Comparison of ENCODE assay signal across 13 mouse cellular contexts in the genomic region with DNA sequence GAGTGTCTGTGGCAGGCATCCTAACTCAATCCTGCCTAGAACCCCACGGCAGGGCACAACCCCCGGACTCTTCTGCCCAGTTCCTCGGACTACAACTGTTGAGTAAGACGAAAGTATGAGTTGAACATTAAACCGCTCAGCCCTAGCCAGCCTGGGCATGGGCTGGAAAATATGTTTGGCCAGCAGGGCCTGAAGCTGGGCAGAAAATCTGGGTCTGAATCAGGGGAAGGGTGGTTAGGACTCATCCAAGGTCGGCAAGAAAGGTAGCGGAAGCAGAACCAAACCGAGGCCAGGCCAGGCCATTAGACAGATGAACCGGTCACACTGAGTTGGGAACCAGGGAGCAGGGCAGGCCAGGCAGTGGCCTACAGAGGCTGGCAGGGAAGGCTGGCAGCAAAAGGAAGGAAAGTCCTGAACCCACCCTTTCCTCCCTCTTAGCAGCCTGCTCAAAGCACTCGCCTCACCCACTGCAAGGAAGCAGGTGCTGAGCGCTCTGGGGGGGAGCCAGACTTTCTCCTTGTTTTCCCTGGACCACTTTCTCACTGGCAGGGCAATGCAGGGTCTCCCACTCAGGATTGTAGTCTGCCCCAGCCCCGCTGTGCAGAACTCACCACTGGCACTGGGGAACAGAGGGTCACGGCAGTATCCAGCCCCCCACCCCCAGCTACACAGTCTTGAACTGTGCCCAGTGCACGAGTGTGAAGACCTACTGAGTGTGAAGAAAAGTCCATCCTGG.
DNase-seq lines count a peak whose midpoint lies in the region; ATAC-seq and TF ChIP-seq lines count a peak whose summit lies in the region.
"Had no signal": no experiment of that assay in that cellular context is flagged by ENCODE, and none has a peak within 500 bp of the region (broad histone marks: within the 10 kb centered on the region; RNA-seq: fewer than 3 reads in every experiment).

No protein-coding gene starts in this region.

- H3K36me3 ChIP-seq in liver, adult 2 months (ENCODE audit: control insufficient read depth, insufficient read depth, low read length), result no peaks in the 10 kb centered on the region
- no peaks in the 10 kb centered on the region for H3K36me3 ChIP-seq in liver, embryonic 11.5 days (ENCODE audit: control insufficient read depth, insufficient read depth, low read length)
- no peaks in the 10 kb centered on the region for H3K36me3 ChIP-seq in liver, embryonic 13.5 days
- H3K36me3 ChIP-seq in hindbrain, postnatal 0 days (ENCODE audit: insufficient read depth, low read length), result no peaks in the 10 kb centered on the region

- no peak for TF ChIP-seq CTCF in liver, adult 2 months (IDR thresholded peaks at IDR 0.05; ENCODE audit: low read depth, low read length)
- TF ChIP-seq CTCF in hindbrain, postnatal 0 days (IDR thresholded peaks at IDR 0.05; ENCODE audit: low read depth), result no peak

- WGBS in liver, adult 2 months, result 30% methylated on average over 14 of the region's 14 CpGs
- WGBS in liver, embryonic 11.5 days, result 81% methylated on average over 14 of the region's 14 CpGs
- 72% methylated on average over 14 of the region's 14 CpGs for WGBS in liver, embryonic 13.5 days (ENCODE audit: insufficient replicate concordance)
- WGBS in hindbrain, postnatal 0 days, result 83% methylated on average over 14 of the region's 14 CpGs

- DNase-seq in adrenal gland, adult 2 months, result peak; percentile 74
- DNase-seq in adrenal gland, adult 8-10 months, result no peak
- peak; percentile 99 for DNase-seq in liver, adult 2 months (ENCODE audit: extremely low read depth, low read depth, low spot score)
- DNase-seq in liver, embryonic 11.5 days (ENCODE audit: low spot score), result no peak
- DNase-seq in kidney, adult 18-20 months, result peak; percentile 84
- no peak for DNase-seq in liver, embryonic 13.5 days
- no peak for DNase-seq in ovary, postnatal 14 days (ENCODE audit: low spot score)
- DNase-seq in hindbrain, postnatal 0 days (ENCODE audit: low spot score), result no peak
- DNase-seq: cerebellum, adult 11-12 months; forebrain, postnatal 0 days; thymus, postnatal 14 days had no signal

- peaks cover 16% of the 10 kb centered on the region; the same call in 1 of the 2 replicates for H3K79me2 ChIP-seq in liver, adult 2 months (ENCODE audit: control insufficient read depth, insufficient read depth, low read length)

- H3K27ac ChIP-seq in liver, adult 2 months (replicated peaks; ENCODE audit: insufficient read depth, low read depth, low read length), result peak overlapping the region; percentile 90
- H3K27ac ChIP-seq in liver, embryonic 11.5 days (ENCODE audit: low read depth, low read length), result no peak overlapping the region
- H3K27ac ChIP-seq in liver, embryonic 13.5 days, result no peak overlapping the region; the same call in 1 of the 2 replicates
- H3K27ac ChIP-seq in hindbrain, postnatal 0 days, result no peak overlapping the region

- H3K9ac ChIP-seq in liver, adult 2 months (ENCODE audit: low read depth, low read length), result peak overlapping the region; percentile 55
- no peak overlapping the region for H3K9ac ChIP-seq in liver, embryonic 11.5 days (ENCODE audit: low read depth, low read length)
- H3K9ac ChIP-seq in liver, embryonic 13.5 days, result peak overlapping the region; percentile 29; the same call in 1 of the 2 replicates
- no peak overlapping the region for H3K9ac ChIP-seq in hindbrain, postnatal 0 days (replicated peaks; ENCODE audit: low read length)
- H3K9ac ChIP-seq: forebrain, postnatal 0 days had no signal

- no peak overlapping the region for H3K4me2 ChIP-seq in liver, embryonic 11.5 days
- no peak overlapping the region for H3K4me2 ChIP-seq in liver, embryonic 13.5 days
- no peak overlapping the region for H3K4me2 ChIP-seq in hindbrain, postnatal 0 days (ENCODE audit: low read depth, low read length)
- H3K4me2 ChIP-seq: midbrain, embryonic 11.5 days had no signal

- no peaks in the 10 kb centered on the region for H3K9me3 ChIP-seq in liver, embryonic 11.5 days (ENCODE audit: control insufficient read depth, low read length)
- H3K9me3 ChIP-seq in liver, embryonic 13.5 days (replicated peaks), result no peaks in the 10 kb centered on the region
- no peaks in the 10 kb centered on the region for H3K9me3 ChIP-seq in hindbrain, postnatal 0 days (ENCODE audit: low read length)

- H3K4me1 ChIP-seq in liver, adult 2 months (ENCODE audit: control insufficient read depth, insufficient read depth, low read length), result peaks cover 69% of the 10 kb centered on the region
- H3K4me1 ChIP-seq in liver, embryonic 11.5 days (replicated peaks; ENCODE audit: control insufficient read depth, insufficient read depth, low read length), result peaks cover 14% of the 10 kb centered on the region; the same call in 1 of the 2 replicates
- H3K4me1 ChIP-seq in liver, embryonic 13.5 days (replicated peaks), result peaks cover 46% of the 10 kb centered on the region
- peaks cover 6% of the 10 kb centered on the region; the same call in 1 of the 2 replicates for H3K4me1 ChIP-seq in hindbrain, postnatal 0 days (ENCODE audit: insufficient read depth, low read length)

- H3K4me3 ChIP-seq in liver, adult 2 months (ENCODE audit: insufficient read depth, low read depth, low read length), result no peak overlapping the region
- H3K4me3 ChIP-seq in liver, embryonic 11.5 days (ENCODE audit: low read depth, low read length), result no peak overlapping the region
- H3K4me3 ChIP-seq in liver, embryonic 13.5 days (replicated peaks), result no peak overlapping the region
- no peak overlapping the region for H3K4me3 ChIP-seq in hindbrain, postnatal 0 days (ENCODE audit: low read length)

- TF ChIP-seq POLR2A in liver, adult 2 months (IDR thresholded peaks at IDR 0.05; ENCODE audit: extremely low read depth, insufficient read depth, low read length), result no peak

- H3K27me3 ChIP-seq in liver, adult 2 months (ENCODE audit: control insufficient read depth, insufficient read depth, low read length), result no peaks in the 10 kb centered on the region
- no peaks in the 10 kb centered on the region for H3K27me3 ChIP-seq in liver, embryonic 11.5 days (replicated peaks; ENCODE audit: control insufficient read depth, insufficient read depth, low read length)
- no peaks in the 10 kb centered on the region for H3K27me3 ChIP-seq in liver, embryonic 13.5 days
- no peaks in the 10 kb centered on the region; the same call in 1 of the 2 replicates for H3K27me3 ChIP-seq in hindbrain, postnatal 0 days (ENCODE audit: insufficient read depth, low read length)

- no peak for ATAC-seq in liver, embryonic 11.5 days (replicated peaks; ENCODE audit: low FRiP score)
- ATAC-seq in liver, embryonic 13.5 days (ENCODE audit: low read depth), result peak; percentile 16; the same call in 1 of the 2 replicates
- no peak for ATAC-seq in hindbrain, postnatal 0 days
- ATAC-seq: activated CD4-positive, CD25-positive, alpha-beta regulatory T cell, adult 4 months; forebrain, postnatal 0 days had no signal

Comparison
In these comparisons a context has a peak if more than half of its experiments do, and no peak if none do; other contexts are left out.
1. DNase-seq: peak in adrenal gland, adult 2 months (single experiment), liver, adult 2 months (single experiment) and kidney, adult 18-20 months (single experiment); none in adrenal gland, adult 8-10 months (single experiment), liver, embryonic 11.5 days (single experiment), liver, embryonic 13.5 days (single experiment), ovary, postnatal 14 days (single experiment) and hindbrain, postnatal 0 days (single experiment).
2. H3K9ac ChIP-seq: peak in liver, adult 2 months (single experiment) and liver, embryonic 13.5 days (single experiment); none in liver, embryonic 11.5 days (single experiment) and hindbrain, postnatal 0 days (single experiment).